21 mouse cellular contexts compared by ENCODE assay signal in the genomic region with DNA sequence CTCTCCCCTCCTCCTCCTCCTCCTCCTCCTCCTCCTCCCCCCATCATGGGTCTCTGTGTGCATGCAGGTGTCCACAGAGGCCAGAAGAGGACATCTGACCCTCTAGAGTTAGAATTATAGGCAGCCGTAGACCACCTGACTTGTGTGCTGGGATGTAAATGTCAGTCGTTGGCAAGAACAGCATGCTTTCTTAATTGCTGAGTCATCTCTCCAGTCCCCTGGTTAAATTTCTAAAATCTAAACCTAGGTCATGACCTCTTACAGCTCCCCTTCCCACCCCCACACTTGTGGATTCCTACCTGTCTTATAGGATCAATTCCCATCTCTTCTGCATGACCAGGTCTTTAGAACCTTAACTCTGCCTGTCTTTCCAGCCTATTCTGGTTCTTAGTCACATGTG.
A peak's percentile ranks its signal among the peaks of the same experiment; 100 is the strongest.
DNase-seq lines count a peak whose midpoint lies in the region; ATAC-seq and TF ChIP-seq lines count a peak whose summit lies in the region.
"Had no signal": no experiment of that assay in that cellular context is flagged by ENCODE, and none has a peak within 500 bp of the region (broad histone marks: within the 10 kb centered on the region; RNA-seq: fewer than 3 reads in every experiment).

No protein-coding gene starts in this region.

- no peaks in the 10 kb centered on the region for H3K9me3 ChIP-seq in heart, embryonic 10.5 days
- no peaks in the 10 kb centered on the region for H3K9me3 ChIP-seq in kidney, embryonic 15.5 days (replicated peaks)
- H3K9me3 ChIP-seq in forebrain, postnatal 0 days (ENCODE audit: low read length), result no peaks in the 10 kb centered on the region
- H3K9me3 ChIP-seq: embryonic facial prominence, embryonic 10.5 days; embryonic facial prominence, embryonic 12.5 days; forebrain, embryonic 13.5 days; forebrain, embryonic 15.5 days; G1E had no signal

- no peaks in the 10 kb centered on the region for H3K79me2 ChIP-seq in heart, adult 2 months (replicated peaks; ENCODE audit: control insufficient read depth, insufficient read depth, low read length)

- DNase-seq in heart, embryonic 10.5 days (ENCODE audit: low spot score), result no peak
- DNase-seq in heart, adult 2 months, result no peak
- DNase-seq in ES-CJ7 (ENCODE audit: low read depth, low spot score), result peak; percentile 9
- DNase-seq in Muller cell, postnatal 12 days (ENCODE audit: inconsistent ontology term), result peak; percentile 26
- DNase-seq in thymus, postnatal 25 days, result no peak
- no peak for DNase-seq in forebrain, postnatal 0 days
- DNase-seq: adrenal gland, adult 8-10 months; adrenal gland, postnatal 14 days; adrenal gland, postnatal 36 days; cerebellum, adult 11-12 months; cerebellum, adult 2 months; cerebellum, adult 9-10 months; cerebellum, postnatal 10 days; cerebellum, postnatal 25 days had no signal

- no peak for TF ChIP-seq POLR2A in heart, adult 2 months (IDR thresholded peaks at IDR 0.05; ENCODE audit: insufficient read depth, low read depth, low read length)

- H3K4me2 ChIP-seq in kidney, embryonic 15.5 days, result no peak overlapping the region
- no peak overlapping the region for H3K4me2 ChIP-seq in forebrain, postnatal 0 days (ENCODE audit: low read depth)
- H3K4me2 ChIP-seq: embryonic facial prominence, embryonic 12.5 days; forebrain, embryonic 13.5 days; forebrain, embryonic 15.5 days had no signal

- no peak for TF ChIP-seq EP300 in heart, adult 2 months (IDR thresholded peaks at IDR 0.05; ENCODE audit: insufficient read depth, low read depth, low read length)

- no peak overlapping the region for H3K9ac ChIP-seq in heart, adult 2 months (ENCODE audit: low read depth, low read length)
- H3K9ac ChIP-seq in kidney, embryonic 15.5 days, result no peak overlapping the region
- no peak overlapping the region for H3K9ac ChIP-seq in forebrain, postnatal 0 days
- H3K9ac ChIP-seq: embryonic facial prominence, embryonic 12.5 days; forebrain, embryonic 13.5 days; forebrain, embryonic 15.5 days had no signal

- no peak overlapping the region for H3K4me3 ChIP-seq in heart, embryonic 10.5 days
- no peak overlapping the region for H3K4me3 ChIP-seq in heart, adult 2 months
- H3K4me3 ChIP-seq in kidney, embryonic 15.5 days (replicated peaks), result no peak overlapping the region
- H3K4me3 ChIP-seq in forebrain, postnatal 0 days (ENCODE audit: low read depth, low read length), result no peak overlapping the region
- H3K4me3 ChIP-seq: embryonic facial prominence, embryonic 10.5 days; embryonic facial prominence, embryonic 12.5 days; forebrain, embryonic 13.5 days; forebrain, embryonic 15.5 days had no signal

- no peak for TF ChIP-seq CTCF in heart, adult 2 months (IDR thresholded peaks at IDR 0.05)
- TF ChIP-seq CTCF in forebrain, postnatal 0 days (IDR thresholded peaks at IDR 0.05; ENCODE audit: low read depth), result no peak

- H3K27ac ChIP-seq in heart, embryonic 10.5 days, result 0 out of 2 replicates have a peak overlapping the region, but pooled peaks have one; percentile 10
- H3K27ac ChIP-seq in heart, adult 2 months, result no peak overlapping the region
- no peak overlapping the region for H3K27ac ChIP-seq in kidney, embryonic 15.5 days
- H3K27ac ChIP-seq in forebrain, postnatal 0 days (ENCODE audit: low read depth, low read length), result no peak overlapping the region
- H3K27ac ChIP-seq: embryonic facial prominence, embryonic 10.5 days; embryonic facial prominence, embryonic 12.5 days; forebrain, embryonic 13.5 days; forebrain, embryonic 15.5 days had no signal

- no peaks in the 10 kb centered on the region for H3K27me3 ChIP-seq in heart, embryonic 10.5 days (ENCODE audit: insufficient read depth, poor library complexity, severe bottlenecking)
- H3K27me3 ChIP-seq in heart, adult 2 months (ENCODE audit: control insufficient read depth, insufficient read depth, low read length), result no peaks in the 10 kb centered on the region
- H3K27me3 ChIP-seq in kidney, embryonic 15.5 days, result no peaks in the 10 kb centered on the region
- H3K27me3 ChIP-seq in forebrain, postnatal 0 days (ENCODE audit: insufficient read depth, low read length), result no peaks in the 10 kb centered on the region
- H3K27me3 ChIP-seq: embryonic facial prominence, embryonic 12.5 days; forebrain, embryonic 13.5 days; forebrain, embryonic 15.5 days had no signal

- no peaks in the 10 kb centered on the region for H3K36me3 ChIP-seq in heart, embryonic 10.5 days
- peaks cover 4% of the 10 kb centered on the region; the same call in 1 of the 2 replicates for H3K36me3 ChIP-seq in heart, adult 2 months (ENCODE audit: control insufficient read depth, insufficient read depth, low read length)
- H3K36me3 ChIP-seq in kidney, embryonic 15.5 days, result no peaks in the 10 kb centered on the region
- H3K36me3 ChIP-seq in forebrain, postnatal 0 days (ENCODE audit: insufficient read depth), result no peaks in the 10 kb centered on the region
- H3K36me3 ChIP-seq: embryonic facial prominence, embryonic 10.5 days; embryonic facial prominence, embryonic 12.5 days; forebrain, embryonic 15.5 days; G1E had no signal

- intact Hi-C loops in heart, adult 2 months (cut with DNase I), result no loop called here

- no peak for ATAC-seq in kidney, embryonic 15.5 days (replicated peaks; ENCODE audit: low FRiP score)
- no peak for ATAC-seq in forebrain, postnatal 0 days
- ATAC-seq: activated CD4-positive, CD25-positive, alpha-beta regulatory T cell, adult 4 months; forebrain, embryonic 13.5 days; forebrain, embryonic 15.5 days had no signal

- WGBS in heart, embryonic 10.5 days, result 78% methylated on average over 2 of the region's 2 CpGs
- 70% methylated on average over 2 of the region's 2 CpGs for WGBS in heart, adult 2 months
- WGBS in kidney, embryonic 15.5 days, result 55% methylated on average over 2 of the region's 2 CpGs
- WGBS in forebrain, postnatal 0 days, result 62% methylated on average over 2 of the region's 2 CpGs

- H3K4me1 ChIP-seq in heart, embryonic 10.5 days, result peaks cover 47% of the 10 kb centered on the region
- H3K4me1 ChIP-seq in heart, adult 2 months (ENCODE audit: control insufficient read depth, insufficient read depth, low read length), result peaks cover 3% of the 10 kb centered on the region
- peaks cover 19% of the 10 kb centered on the region for H3K4me1 ChIP-seq in kidney, embryonic 15.5 days
- peaks cover 13% of the 10 kb centered on the region for H3K4me1 ChIP-seq in forebrain, postnatal 0 days (ENCODE audit: insufficient read depth)

Comparison
In these comparisons a context has a peak if more than half of its experiments do, and no peak if none do; other contexts are left out.
1. DNase-seq: peak in ES-CJ7 (single experiment) and Muller cell, postnatal 12 days (single experiment); none in heart, embryonic 10.5 days (single experiment), heart, adult 2 months (0 of 2), thymus, postnatal 25 days (single experiment) and forebrain, postnatal 0 days (single experiment).